Mouse (Mus musculus) E14TG2a.4 (cell line): ENCODE data around the gene Gm3776.
"Not testable (repeated sequence)": the region's sequence is repeated elsewhere in the genome, so short reads cannot be mapped to it uniquely, and the experiment has no call there.

Source experiments
- H3K27me3 ChIP-seq: 2 replicates; pipeline ENCODE4 v1.6.1; 2014; ENCODE audit warnings: low read length, control low read depth; ENCODE audit not compliant: insufficient read depth
- H3K36me3 ChIP-seq: 2 replicates; pipeline ENCODE4 v1.6.1; 2014; ENCODE audit warnings: low read length, control low read depth; ENCODE audit not compliant: insufficient read depth
- H3K4me1 ChIP-seq: replicated peaks from 2 replicates; pipeline ENCODE4 v1.6.1; 2014; ENCODE audit warnings: low read depth, low read length, control low read depth
- H3K4me3 ChIP-seq: replicated peaks from 2 replicates; pipeline ENCODE4 v1.5.1; 2014; ENCODE audit warnings: mild to moderate bottlenecking, low read length
- H3K9me3 ChIP-seq: 2 replicates; pipeline ENCODE4 v1.6.1; 2014; ENCODE audit warnings: low read length, control low read depth
- CTCF ChIP-seq: conservative IDR thresholded peaks from 2 replicates; pipeline ENCODE4 v1.5.1; 2014; ENCODE audit warnings: low read length
- NANOG ChIP-seq: IDR thresholded peaks from 2 replicates; pipeline ENCODE4 v1.6.1; 2014; ENCODE audit warnings: borderline replicate concordance, low read length, mixed read lengths
- POU5F1 ChIP-seq: IDR thresholded peaks from 2 replicates; pipeline ENCODE4 v1.6.1; 2014; ENCODE audit warnings: low read length, borderline replicate concordance

Gm3776 gene

DNA sequence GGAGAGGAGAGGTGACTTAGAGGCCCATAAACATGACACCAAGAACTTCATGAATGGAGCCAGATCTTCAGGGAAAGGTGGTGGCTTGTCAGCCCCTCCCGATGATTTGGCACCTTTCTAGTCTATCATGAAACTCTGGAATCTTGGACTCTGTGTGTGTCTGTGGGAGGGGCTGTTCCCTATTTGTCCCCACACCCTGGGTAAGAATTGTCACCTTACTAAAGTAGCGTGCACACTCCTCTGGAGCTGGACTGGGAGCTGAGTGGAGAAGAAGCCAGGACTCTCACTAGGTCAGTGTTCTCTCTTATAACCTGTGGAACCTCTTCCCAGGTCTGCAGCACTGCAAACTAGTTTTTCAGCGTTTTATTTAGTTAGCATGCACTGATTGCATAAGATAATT lies at the start of gene Gm3776:
Gene Gm3776 (plus strand): TSS at position 216 of the 400 bp plus-strand sequence.
- not testable (repeated sequence) for H3K27me3 ChIP-seq, H3K9me3 ChIP-seq, H3K36me3 ChIP-seq, H3K4me3 ChIP-seq, H3K4me1 ChIP-seq

GRCm38 (mm10) chr9:78208956-78209355 lies 48.0 kb upstream of the Gm3776 start:
- H3K36me3 ChIP-seq = peaks cover 79% of the 10 kb centered on the region
- H3K4me3 ChIP-seq = no peak overlapping the region
- H3K4me1 ChIP-seq = no peaks in the 10 kb centered on the region
- H3K9me3 ChIP-seq = no peaks in the 10 kb centered on the region
- TF ChIP-seq POU5F1 (no peak), NANOG (no peak)
- no peaks in the 10 kb centered on the region for H3K27me3 ChIP-seq

GRCm38 (mm10) chr9:78210079-78210478 lies 46.9 kb upstream of the Gm3776 start:
- TF ChIP-seq NANOG (no peak), CTCF (no peak), POU5F1 (no peak)
- Histone ChIP-seq H3K4me1 (no peaks in the 10 kb centered on the region), H3K9me3 (peaks cover 3% of the 10 kb centered on the region; the same call in 1 of the 2 replicates), H3K27me3 (no peaks in the 10 kb centered on the region), H3K4me3 (no peak overlapping the region), H3K36me3 (peaks cover 68% of the 10 kb centered on the region)

GRCm38 (mm10) chr9:78210821-78211220 lies 46.1 kb upstream of the Gm3776 start:
- Histone ChIP-seq H3K36me3 (peaks cover 60% of the 10 kb centered on the region), H3K9me3 (peaks cover 3% of the 10 kb centered on the region; the same call in 1 of the 2 replicates), H3K4me3 (no peak overlapping the region), H3K27me3 (no peaks in the 10 kb centered on the region), H3K4me1 (no peaks in the 10 kb centered on the region)
- TF ChIP-seq CTCF = no peak

DNA sequence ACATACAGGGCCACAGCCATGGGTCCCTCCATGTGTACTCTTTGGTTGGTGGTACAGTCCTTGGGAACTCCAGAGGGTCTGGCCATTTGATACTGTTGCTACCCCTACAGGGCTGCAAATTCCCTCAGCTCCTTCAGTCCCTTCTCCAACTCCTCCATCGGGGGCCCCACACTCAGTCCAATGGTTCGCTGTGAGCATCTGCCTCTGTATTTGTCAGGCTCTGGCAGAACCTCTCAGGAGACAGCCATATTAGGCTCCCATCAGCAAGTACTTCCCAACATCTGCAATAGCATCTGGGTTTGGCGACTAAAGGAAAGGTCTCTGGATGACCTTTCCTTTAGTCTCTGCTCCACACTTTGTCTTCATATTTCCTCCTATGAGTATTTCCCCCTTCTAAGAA lies 45.4 kb upstream of the Gm3776 start:
- Histone ChIP-seq H3K4me1 (no peaks in the 10 kb centered on the region), H3K36me3 (peaks cover 53% of the 10 kb centered on the region), H3K27me3 (no peaks in the 10 kb centered on the region), H3K4me3 (no peak overlapping the region), H3K9me3 (peaks cover 3% of the 10 kb centered on the region; the same call in 1 of the 2 replicates)
- TF ChIP-seq NANOG (no peak), CTCF (no peak), POU5F1 (no peak)

GRCm38 (mm10) chr9:78212341-78213049 lies 44.4 kb upstream of the Gm3776 start:
- TF ChIP-seq NANOG (no peak), POU5F1 (no peak), CTCF (no peak)
- Histone ChIP-seq H3K27me3 (no peaks in the 10 kb centered on the region), H3K36me3 (peaks cover 45% of the 10 kb centered on the region), H3K4me1 (no peaks in the 10 kb centered on the region), H3K9me3 (peaks cover 3% of the 10 kb centered on the region; the same call in 1 of the 2 replicates), H3K4me3 (no peak overlapping the region)

- Histone ChIP-seq H3K36me3 (peaks cover under 1% of the 10 kb centered on the region; the same call in 1 of the 2 replicates), H3K27me3 (no peaks in the 10 kb centered on the region), H3K4me3 (no peak overlapping the region), H3K4me1 (peaks cover 3% of the 10 kb centered on the region; the same call in 1 of the 2 replicates), H3K9me3 (peaks cover 3% of the 10 kb centered on the region; the same call in 1 of the 2 replicates)
- TF ChIP-seq POU5F1 (no peak), NANOG (no peak), CTCF (no peak)
Measured at GRCm38 (mm10) chr9:78217074-78217473, 39.9 kb upstream of the Gm3776 start.

DNA sequence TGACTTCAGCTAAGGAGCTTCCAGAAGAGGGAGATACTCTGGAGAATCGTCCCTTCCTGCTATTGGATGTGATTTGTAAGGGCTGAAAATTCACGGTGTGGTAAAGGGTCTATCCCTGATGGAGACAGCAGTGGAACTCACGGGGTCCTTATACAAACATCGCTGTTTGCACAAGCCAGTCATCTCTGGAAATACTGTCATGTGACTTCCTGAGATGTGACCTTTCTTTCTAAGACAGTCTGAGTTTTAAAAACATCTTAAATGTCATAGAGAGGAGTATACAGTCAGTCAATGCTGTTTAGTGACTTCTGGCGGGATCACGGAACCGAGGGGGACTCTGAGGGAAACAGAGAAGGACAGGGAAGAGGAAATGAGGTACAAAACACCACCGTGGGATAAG lies 34.3 kb upstream of the Gm3776 start:
- Histone ChIP-seq H3K36me3 (no peaks in the 10 kb centered on the region), H3K4me1 (peaks cover 23% of the 10 kb centered on the region), H3K27me3 (no peaks in the 10 kb centered on the region; the same call in 1 of the 2 replicates), H3K4me3 (no peak overlapping the region), H3K9me3 (no peaks in the 10 kb centered on the region)
- TF ChIP-seq POU5F1 = no peak
- no peak for TF ChIP-seq NANOG
- TF ChIP-seq CTCF = no peak
